Mouse (Mus musculus) liver, adult 2 months (tissue): Measurements from ENCODE around the gene Wbp2nl. TPM values are rescaled to one million over a fixed set of nuclear protein-coding genes. Genes with fewer than 3 reads are reported as not detected.
A peak's percentile ranks its signal among the peaks of the same experiment; 100 is the strongest.

Experiments
- DNase-seq: peaks from one replicate; pipeline ENCODE4 v3.0.0-alpha.2; 2011; ENCODE audit warnings: low read depth, low spot score; ENCODE audit errors: extremely low read depth
- H3K27ac ChIP-seq: fragments of 200-500 bp; replicated peaks from 2 replicates; pipeline ENCODE4 v1.5.1; 2012; ENCODE audit warnings: low read depth, mild to moderate bottlenecking, control low read depth, inconsistent platforms, low read length; ENCODE audit not compliant: insufficient read depth
- H3K27me3 ChIP-seq: fragments of 200-500 bp; 2 replicates; pipeline ENCODE4 v1.6.1; 2012; ENCODE audit warnings: mild to moderate bottlenecking, moderate library complexity, low read length, inconsistent platforms; ENCODE audit not compliant: control insufficient read depth, insufficient read depth
- H3K36me3 ChIP-seq: fragments of 200-500 bp; 2 replicates; pipeline ENCODE4 v1.6.1; 2012; ENCODE audit warnings: low read length, inconsistent platforms; ENCODE audit not compliant: control insufficient read depth, insufficient read depth
- H3K4me1 ChIP-seq: fragments of 200-500 bp; 2 replicates; pipeline ENCODE4 v1.6.1; 2011; ENCODE audit warnings: low read length; ENCODE audit not compliant: control insufficient read depth, insufficient read depth
- H3K4me3 ChIP-seq: fragments of 200-500 bp; 2 replicates; pipeline ENCODE4 v1.5.1; 2011; ENCODE audit warnings: low read depth, mild to moderate bottlenecking, control low read depth, low read length, moderate library complexity; ENCODE audit not compliant: insufficient read depth
- H3K79me2 ChIP-seq: fragments of 200-500 bp; 2 replicates; pipeline ENCODE4 v1.6.1; 2012; ENCODE audit warnings: inconsistent platforms, mild to moderate bottlenecking, low read length, moderate library complexity; ENCODE audit not compliant: control insufficient read depth, insufficient read depth
- H3K9ac ChIP-seq: fragments of 200-500 bp; 2 replicates; pipeline ENCODE4 v1.6.1; 2012; ENCODE audit warnings: low read depth, mild to moderate bottlenecking, control low read depth, inconsistent platforms, low read length
- CTCF ChIP-seq: fragments of 200-500 bp; IDR thresholded peaks from 2 replicates; pipeline ENCODE4 v1.5.1; 2011; ENCODE audit warnings: low read depth, low read length, control low read depth
- POLR2A ChIP-seq: fragments of 200-500 bp; IDR thresholded peaks from 2 replicates; pipeline ENCODE4 v1.6.1; 2011; ENCODE audit warnings: low read length, control low read depth; ENCODE audit not compliant: insufficient read depth; ENCODE audit errors: extremely low read depth
- WGBS: fragments of 180-500 bp; shearing (Covaris S2); methylation state at CpG from one replicate; pipeline ENCODE4 v1.1.7; 2018; 5-methylcytosine and 5-hydroxymethylcytosine counted together
- polyA plus RNA-seq: library from polyadenylated mRNA; depleted of rRNA; stranded (reverse); fragments of >200 nt; gene quantifications from 2 replicates; pipeline ENCODE4 v1.2.3, GENCODE M21; 2012
- total RNA-seq: library from RNA; depleted of rRNA; stranded (reverse); fragments of >200 nt; gene quantifications from 2 replicates; pipeline ENCODE4 v1.2.3, GENCODE M21; 2014

The Wbp2nl gene
- total and polyA plus RNA-seq, 2 experiments: not detected

DNA sequence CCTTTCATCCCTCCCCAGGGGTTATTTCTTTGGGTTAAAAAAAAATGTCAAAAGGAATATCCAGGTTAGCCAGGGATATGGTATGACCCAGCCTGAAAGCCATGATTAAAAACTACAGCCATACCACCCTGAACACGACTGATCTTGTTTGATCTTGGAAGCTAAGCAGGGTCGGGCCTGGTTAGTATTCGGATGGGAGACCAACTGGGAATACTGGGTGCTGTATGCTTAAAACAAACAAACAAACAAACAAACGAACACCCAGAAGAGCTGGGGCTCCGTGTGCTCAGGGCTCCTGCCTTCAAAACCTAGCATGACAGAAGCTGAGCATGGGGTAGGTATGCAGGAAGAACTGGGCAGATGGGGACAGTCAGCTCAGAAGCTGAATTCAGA, 43.8 kb downstream of the Wbp2nl start:
- no peaks in the 10 kb centered on the region for H3K27me3 ChIP-seq
- H3K4me3 ChIP-seq: no peak overlapping the region
- H3K9ac ChIP-seq: no peak overlapping the region
- H3K4me1 ChIP-seq: peaks cover 12% of the 10 kb centered on the region
- H3K36me3 ChIP-seq: no peaks in the 10 kb centered on the region
- WGBS: 82% methylated on average over 5 of the region's 5 CpGs
- DNase-seq: no peak
- peaks cover 3% of the 10 kb centered on the region; the same call in 1 of the 2 replicates for H3K79me2 ChIP-seq
- TF ChIP-seq CTCF: no peak
- TF ChIP-seq POLR2A: no peak
- no peak overlapping the region for H3K27ac ChIP-seq

DNA sequence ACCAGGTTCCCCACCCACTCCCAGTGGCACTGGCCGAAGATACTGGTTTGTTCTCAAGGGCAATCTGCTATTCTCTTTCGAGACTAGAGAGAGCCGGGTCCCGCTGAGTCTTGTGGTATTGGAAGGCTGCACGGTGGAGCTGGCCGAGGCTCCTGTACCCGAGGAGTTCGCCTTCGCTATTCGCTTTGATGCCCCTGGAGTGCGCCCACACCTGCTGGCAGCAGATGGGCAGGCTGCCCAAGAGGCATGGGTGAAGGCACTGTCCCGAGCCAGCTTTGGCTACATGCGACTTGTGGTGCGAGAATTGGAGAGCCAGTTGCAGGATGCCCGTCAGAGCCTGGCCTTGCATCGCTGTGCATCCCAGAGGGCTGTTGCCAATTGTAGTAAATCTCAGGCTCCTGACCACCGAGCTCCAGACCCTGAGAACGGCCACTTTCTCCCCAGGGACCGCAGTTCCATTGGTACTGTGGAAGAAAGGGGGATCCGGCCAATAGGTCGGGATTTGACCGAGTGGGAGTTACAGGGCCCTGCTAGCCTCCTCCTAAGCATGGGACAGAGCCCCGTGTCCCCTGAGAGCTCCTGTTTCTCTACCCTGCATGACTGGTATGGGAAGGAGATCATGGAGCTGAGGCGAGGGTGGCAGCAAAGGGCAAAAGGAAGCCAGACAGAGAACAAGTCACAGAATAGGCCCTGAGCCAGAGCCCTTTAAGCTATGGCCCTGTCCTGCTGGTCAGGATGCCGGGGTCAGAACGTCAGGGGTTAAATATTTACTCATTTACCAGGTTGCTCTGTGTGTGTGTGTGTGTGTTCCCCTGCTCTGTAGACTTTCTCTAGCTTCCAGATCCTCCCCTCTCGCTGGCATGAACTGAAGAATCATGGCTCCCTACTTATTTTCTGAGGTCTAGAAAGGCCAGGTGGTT, 44.9 kb downstream of the Wbp2nl start:
- Histone ChIP-seq H3K4me1 (peaks cover 18% of the 10 kb centered on the region), H3K4me3 (no peak overlapping the region), H3K27me3 (no peaks in the 10 kb centered on the region), H3K79me2 (peaks cover 6% of the 10 kb centered on the region; the same call in 1 of the 2 replicates), H3K36me3 (peaks cover 6% of the 10 kb centered on the region; the same call in 1 of the 2 replicates), H3K27ac (no peak overlapping the region), H3K9ac (no peak overlapping the region)
- TF ChIP-seq CTCF (no peak), POLR2A (no peak)
- 81% methylated on average over 27 of the region's 27 CpGs for WGBS
- DNase-seq: no peak

DNA sequence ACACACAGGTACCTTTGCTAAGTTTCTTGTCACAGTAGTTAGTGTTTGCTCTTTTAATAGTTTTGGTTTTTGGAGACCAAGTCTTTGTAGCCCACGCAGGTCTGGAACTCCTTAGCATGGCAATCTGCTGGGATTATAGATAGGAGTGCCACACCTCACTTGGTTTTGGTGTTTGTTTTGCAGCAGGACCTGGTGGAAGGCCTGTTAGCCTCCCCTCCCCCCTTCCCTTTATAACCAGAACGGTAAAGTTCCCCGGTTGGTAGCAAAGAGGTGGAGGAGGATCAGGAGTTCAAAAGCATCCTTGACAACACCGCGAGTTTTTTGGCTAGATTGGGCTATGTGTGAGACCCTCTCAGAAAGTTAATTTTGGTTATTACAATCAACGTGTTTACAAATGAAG, 46.2 kb downstream of the Wbp2nl start:
- no peak for DNase-seq
- H3K27me3 ChIP-seq: no peaks in the 10 kb centered on the region
- H3K27ac ChIP-seq: no peak overlapping the region
- H3K4me3 ChIP-seq: no peak overlapping the region
- 68% methylated on average over 6 of the region's 6 CpGs for WGBS
- H3K4me1 ChIP-seq: peaks cover 24% of the 10 kb centered on the region
- no peak overlapping the region for H3K9ac ChIP-seq
- no peak for TF ChIP-seq CTCF
- no peak for TF ChIP-seq POLR2A
- peaks cover 14% of the 10 kb centered on the region for H3K36me3 ChIP-seq
- H3K79me2 ChIP-seq: peaks cover 7% of the 10 kb centered on the region; the same call in 1 of the 2 replicates

DNA sequence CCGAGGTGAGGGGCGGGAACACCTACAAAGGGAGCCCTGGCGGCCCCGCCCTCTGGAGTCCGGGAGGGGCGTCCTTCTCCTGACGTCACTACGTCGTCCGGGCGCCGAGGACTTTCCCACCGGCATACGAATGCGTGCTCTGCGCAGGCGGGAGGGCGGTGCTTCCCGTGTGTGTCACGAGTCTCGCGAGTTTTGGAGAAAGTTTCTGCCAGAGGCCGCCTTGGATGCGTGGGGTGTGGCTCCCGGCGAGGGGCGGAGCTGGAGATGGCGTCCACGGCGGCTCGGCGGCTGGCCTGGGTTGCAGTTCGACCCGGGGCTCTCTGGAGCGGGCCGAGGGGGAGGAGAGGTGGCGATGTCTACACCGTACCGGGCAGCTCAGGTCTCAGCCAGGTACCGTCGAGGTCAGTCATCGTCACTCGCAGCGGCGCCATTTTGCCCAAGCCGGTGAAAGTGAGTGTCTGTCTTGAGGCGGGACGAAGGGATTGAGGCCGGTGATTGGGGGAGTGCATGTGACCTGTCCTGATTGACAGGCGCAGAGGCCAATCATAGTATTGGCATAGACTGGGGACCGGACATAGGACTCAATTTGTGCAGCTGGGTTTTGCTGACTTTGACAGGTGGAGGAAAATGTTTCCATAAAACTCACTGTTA, 47.2 kb downstream of the Wbp2nl start:
- Histone ChIP-seq H3K79me2 (peaks cover 7% of the 10 kb centered on the region; the same call in 1 of the 2 replicates), H3K27me3 (no peaks in the 10 kb centered on the region), H3K36me3 (peaks cover 20% of the 10 kb centered on the region), H3K4me1 (peaks cover 33% of the 10 kb centered on the region), H3K4me3 (peak overlapping the region; percentile 79), H3K9ac (peak overlapping the region; percentile 83), H3K27ac (peak overlapping the region; percentile 76)
- DNase-seq: peak; percentile 97
- TF ChIP-seq CTCF (no peak), POLR2A (peak; percentile 44; the same call in 1 of the 2 replicates)
- WGBS: under 1% methylated on average over 51 of the region's 51 CpGs

DNA sequence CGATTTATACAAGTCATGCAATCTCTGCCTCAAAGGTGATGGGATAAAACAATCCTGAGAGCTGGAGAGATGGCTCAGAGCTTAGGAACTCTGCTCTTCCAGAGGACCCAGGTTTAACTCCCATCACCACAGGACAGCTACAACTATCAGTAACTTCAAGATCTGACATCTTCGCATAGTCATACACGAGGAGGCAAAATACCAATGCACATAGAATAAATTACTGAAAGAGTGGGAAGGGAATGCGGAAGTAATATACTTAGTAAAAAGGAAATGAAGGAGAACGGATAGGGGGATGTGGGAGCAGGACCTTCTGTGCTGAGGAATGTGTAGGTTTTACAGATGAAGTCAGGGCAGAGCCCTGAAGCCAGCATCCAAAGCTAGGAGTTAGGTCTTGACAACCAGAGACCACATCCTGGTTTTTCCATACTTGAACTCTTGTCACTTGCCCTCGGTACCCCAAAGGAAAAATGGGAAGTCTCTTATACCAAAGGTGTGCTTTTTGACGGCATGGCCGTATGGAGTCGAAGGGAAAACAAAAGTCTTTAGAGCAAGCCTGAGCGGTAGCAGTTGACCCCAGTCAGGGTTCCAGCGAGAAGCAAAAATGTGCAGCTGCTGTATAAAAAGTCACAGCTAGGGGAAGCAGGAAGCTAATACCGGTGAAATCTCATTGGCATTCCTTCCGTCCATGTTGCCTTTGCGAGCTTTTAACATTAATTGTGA, 48.0 kb downstream of the Wbp2nl start:
- peak; percentile 33 for DNase-seq
- H3K9ac ChIP-seq: peak overlapping the region; percentile 63
- peaks cover 7% of the 10 kb centered on the region; the same call in 1 of the 2 replicates for H3K79me2 ChIP-seq
- H3K4me3 ChIP-seq: peak overlapping the region; percentile 56
- 14% methylated on average over 14 of the region's 14 CpGs for WGBS
- H3K27me3 ChIP-seq: no peaks in the 10 kb centered on the region
- peaks cover 39% of the 10 kb centered on the region for H3K4me1 ChIP-seq
- TF ChIP-seq POLR2A (no peak), CTCF (no peak)
- peaks cover 20% of the 10 kb centered on the region for H3K36me3 ChIP-seq
- peak overlapping the region; percentile 55 for H3K27ac ChIP-seq
